Mouse (Mus musculus) cortical plate, adult 2 months (tissue): ENCODE data around the gene Gfod1.

ENCODE experiments used
- CTCF ChIP-seq: fragments of 200-500 bp; IDR thresholded peaks from 2 replicates; pipeline ENCODE4 v1.5.1; 2011; ENCODE audit warnings: mild to moderate bottlenecking, control low read depth, low read length; ENCODE audit not compliant: insufficient read depth; ENCODE audit errors: extremely low read depth
- POLR2A ChIP-seq: fragments of 200-500 bp; IDR thresholded peaks from 2 replicates; pipeline ENCODE4 v1.6.1; 2011; ENCODE audit warnings: mild to moderate bottlenecking, low read length, control low read depth; ENCODE audit not compliant: insufficient read depth; ENCODE audit errors: extremely low read depth

- TF ChIP-seq CTCF (no peak), POLR2A (no peak)
Measured at GRCm38 (mm10) chr13:43271481-43271880, 32.5 kb downstream of the Gfod1 start.
